Mouse (Mus musculus) midbrain, embryonic 11.5 days (tissue): ENCODE results near the gene Soat1. TPM values are rescaled to one million over a fixed set of nuclear protein-coding genes. Genes with fewer than 3 reads are reported as not detected.
"Not testable (repeated sequence)": the region's sequence is repeated elsewhere in the genome, so short reads cannot be mapped to it uniquely, and the experiment has no call there.

Source experiments
- ATAC-seq: fragments of 200-750 bp; cut with Nextera tagmentation; 2 replicates; pipeline ENCODE4 v1.8.0; 2017; ENCODE audit warnings: moderate TSS enrichment, moderate library complexity; ENCODE audit not compliant: low FRiP score
- DNase-seq: peaks from one replicate; pipeline ENCODE4 v3.0.0; 2015; ENCODE audit warnings: low spot score; ENCODE audit errors: missing footprints
- H3K27ac ChIP-seq: fragments of 300-500 bp; sonication (generic); 2 replicates; pipeline ENCODE4 v1.5.1; 2014; ENCODE audit warnings: low read depth, low read length
- H3K27me3 ChIP-seq: fragments of 300-500 bp; sonication (generic); 2 replicates; pipeline ENCODE4 v1.6.1; 2014; ENCODE audit warnings: mild to moderate bottlenecking, low read length, moderate library complexity, mixed read lengths; ENCODE audit not compliant: control insufficient read depth, insufficient read depth
- H3K36me3 ChIP-seq: fragments of 300-500 bp; sonication (generic); 2 replicates; pipeline ENCODE4 v1.6.1; 2014; ENCODE audit warnings: mild to moderate bottlenecking, low read length, moderate library complexity, mixed read lengths; ENCODE audit not compliant: control insufficient read depth, insufficient read depth
- H3K4me1 ChIP-seq: fragments of 300-500 bp; sonication (generic); 2 replicates; pipeline ENCODE4 v1.6.1; 2014; ENCODE audit warnings: low read length; ENCODE audit not compliant: control insufficient read depth, insufficient read depth
- H3K4me2 ChIP-seq: fragments of 300-500 bp; sonication (generic); 2 replicates; pipeline ENCODE4 v1.6.1; 2014; ENCODE audit warnings: mild to moderate bottlenecking, moderate library complexity
- H3K4me3 ChIP-seq: fragments of 300-500 bp; sonication (generic); 2 replicates; pipeline ENCODE4 v1.5.1; 2014; ENCODE audit warnings: low read depth, low read length
- H3K9ac ChIP-seq: fragments of 300-500 bp; sonication (generic); 2 replicates; pipeline ENCODE4 v1.6.1; 2014; ENCODE audit warnings: low read length
- H3K9me3 ChIP-seq: fragments of 300-500 bp; sonication (generic); 2 replicates; pipeline ENCODE4 v1.6.1; 2016; ENCODE audit warnings: low read length; ENCODE audit not compliant: control insufficient read depth
- WGBS: fragments of 180-500 bp; shearing (Covaris S2); extraction: QIAGEN DNeasy Blood & Tissue Kit; methylation state at CpG from one replicate; pipeline ENCODE4 v1.1.7; 2014; 5-methylcytosine and 5-hydroxymethylcytosine counted together
- polyA plus RNA-seq: library from polyadenylated mRNA; unstranded; fragments of >200 nt; fragmentation: Nextera tagmentation; extraction: Ambion mirVana; gene quantifications from 2 replicates; pipeline ENCODE4 v1.2.1, GENCODE M21; 2014

Soat1 gene
- 21.4 and 23.6 TPM in 2 replicates for polyA plus RNA-seq

- Histone ChIP-seq H3K9me3 (no peaks in the 10 kb centered on the region), H3K4me1 (peaks cover 6% of the 10 kb centered on the region; the same call in 1 of the 2 replicates), H3K27ac (peak within 1 kb of the TSS; percentile 48; the same call in 1 of the 2 replicates), H3K9ac (peak within 1 kb of the TSS; percentile 87), H3K27me3 (no peaks in the 10 kb centered on the region), H3K36me3 (no peaks in the 10 kb centered on the region), H3K4me3 (peak within 1 kb of the TSS; percentile 74), H3K4me2 (peak within 1 kb of the TSS; percentile 68)
- DNase-seq (peak; percentile 98), ATAC-seq (peak; percentile 99)
- WGBS = under 1% methylated on average over 46 of the region's 46 CpGs
These were observed at the start of gene Soat1 for GRCm38 (mm10) chr1:156473961-156474503. Gene Soat1, minus strand, starts transcription at chr1:156474331.

- H3K27me3 ChIP-seq = not testable (repeated sequence)
These were observed 49.7 kb upstream of the Soat1 start, which contains the start of gene Gm10031 for GRCm38 (mm10) chr1:156523842-156524241. Gene Gm10031, plus strand, starts transcription at chr1:156524012.

GRCm38 (mm10) chr1:156521796-156522517, 47.8 kb upstream of the Soat1 start:
- Histone ChIP-seq H3K36me3 (no peaks in the 10 kb centered on the region), H3K27ac (no peak overlapping the region), H3K9me3 (no peaks in the 10 kb centered on the region), H3K4me3 (no peak overlapping the region), H3K9ac (no peak overlapping the region), H3K4me1 (no peaks in the 10 kb centered on the region), H3K27me3 (no peaks in the 10 kb centered on the region), H3K4me2 (no peak overlapping the region)
- ATAC-seq (no peak), DNase-seq (no peak)
- whole genome bisulfite sequencing = 57% methylated on average over 15 of the region's 15 CpGs

More at GRCm38 (mm10) chr1:156523842-156524241, 49.7 kb upstream of the Soat1 start, which contains the start of gene Gm10031:
- not testable (repeated sequence) for H3K4me2 ChIP-seq, H3K4me3 ChIP-seq, H3K9me3 ChIP-seq, H3K9ac ChIP-seq, H3K36me3 ChIP-seq, H3K27ac ChIP-seq, DNase-seq, H3K4me1 ChIP-seq
- peak; percentile 75; the same call in 1 of the 2 replicates for ATAC-seq
- WGBS = 97% methylated on average over 20 of the region's 22 CpGs

- DNase-seq (no peak), ATAC-seq (no peak)
- WGBS = 86% methylated on average over 3 of the region's 3 CpGs
- Histone ChIP-seq H3K27ac (no peak overlapping the region), H3K4me1 (no peaks in the 10 kb centered on the region), H3K27me3 (no peaks in the 10 kb centered on the region), H3K36me3 (no peaks in the 10 kb centered on the region), H3K4me3 (no peak overlapping the region), H3K9me3 (no peaks in the 10 kb centered on the region), H3K4me2 (no peak overlapping the region), H3K9ac (no peak overlapping the region)
These were observed 46.1 kb upstream of the Soat1 start for GRCm38 (mm10) chr1:156520136-156520780.

- no peak overlapping the region for H3K4me3 ChIP-seq
- no peak for ATAC-seq
- H3K9me3 ChIP-seq = no peaks in the 10 kb centered on the region
- H3K9ac ChIP-seq = no peak overlapping the region
- WGBS = 89% methylated on average over 3 of the region's 3 CpGs
- no peak overlapping the region for H3K27ac ChIP-seq
- H3K27me3 ChIP-seq = no peaks in the 10 kb centered on the region
- no peak overlapping the region for H3K4me2 ChIP-seq
- H3K4me1 ChIP-seq = no peaks in the 10 kb centered on the region
- DNase-seq = no peak
- no peaks in the 10 kb centered on the region for H3K36me3 ChIP-seq
These were observed 33.6 kb upstream of the Soat1 start for GRCm38 (mm10) chr1:156507753-156508152.

- DNase-seq = no peak
- H3K27ac ChIP-seq = no peak overlapping the region
- H3K27me3 ChIP-seq = no peaks in the 10 kb centered on the region
- WGBS = 72% methylated on average over 2 of the region's 2 CpGs
- H3K9me3 ChIP-seq = no peaks in the 10 kb centered on the region
- H3K9ac ChIP-seq = no peak overlapping the region
- no peak overlapping the region for H3K4me3 ChIP-seq
- ATAC-seq = no peak
- no peaks in the 10 kb centered on the region for H3K4me1 ChIP-seq
- H3K4me2 ChIP-seq = no peak overlapping the region
- H3K36me3 ChIP-seq = no peaks in the 10 kb centered on the region
These were observed 31.8 kb upstream of the Soat1 start for GRCm38 (mm10) chr1:156505901-156506300.

GRCm38 (mm10) chr1:156504945-156505523, 30.9 kb upstream of the Soat1 start:
- H3K36me3 ChIP-seq = no peaks in the 10 kb centered on the region
- H3K9ac ChIP-seq = no peak overlapping the region
- H3K9me3 ChIP-seq = no peaks in the 10 kb centered on the region
- no peaks in the 10 kb centered on the region for H3K4me1 ChIP-seq
- DNase-seq = no peak
- no peaks in the 10 kb centered on the region for H3K27me3 ChIP-seq
- H3K4me2 ChIP-seq = no peak overlapping the region
- H3K27ac ChIP-seq = no peak overlapping the region
- no peak overlapping the region for H3K4me3 ChIP-seq
- no peak for ATAC-seq
- WGBS = 74% methylated on average over 5 of the region's 5 CpGs

- DNase-seq (no peak), ATAC-seq (no peak)
- 89% methylated on average over 5 of the region's 5 CpGs for WGBS
- no peaks in the 10 kb centered on the region for H3K36me3 ChIP-seq
- H3K4me2 ChIP-seq = no peak overlapping the region
- H3K27me3 ChIP-seq = no peaks in the 10 kb centered on the region
- H3K27ac ChIP-seq = no peak overlapping the region
- no peaks in the 10 kb centered on the region for H3K9me3 ChIP-seq
- no peak overlapping the region for H3K4me3 ChIP-seq
- no peak overlapping the region for H3K9ac ChIP-seq
- H3K4me1 ChIP-seq = no peaks in the 10 kb centered on the region
These were observed 22.8 kb upstream of the Soat1 start for GRCm38 (mm10) chr1:156496910-156497309.

GRCm38 (mm10) chr1:156495025-156495424, 20.9 kb upstream of the Soat1 start:
- 90% methylated on average over 8 of the region's 8 CpGs for whole genome bisulfite sequencing
- H3K4me3 ChIP-seq = no peak overlapping the region
- DNase-seq = no peak

More at GRCm38 (mm10) chr1:156495025-156495424, 20.9 kb upstream of the Soat1 start:
- no peaks in the 10 kb centered on the region for H3K27me3 ChIP-seq
- H3K36me3 ChIP-seq = no peaks in the 10 kb centered on the region
- no peaks in the 10 kb centered on the region for H3K4me1 ChIP-seq
- no peak overlapping the region for H3K4me2 ChIP-seq
- no peak overlapping the region for H3K27ac ChIP-seq
- H3K9me3 ChIP-seq = no peaks in the 10 kb centered on the region
- no peak for ATAC-seq
- H3K9ac ChIP-seq = no peak overlapping the region
